Mouse (Mus musculus) layer of hippocampus, postnatal 10 days (tissue): Measurements from ENCODE around the gene Sgpp1. TPM values are rescaled to one million over a fixed set of nuclear protein-coding genes. Genes with fewer than 3 reads are reported as not detected.
A peak's percentile ranks its signal among the peaks of the same experiment; 100 is the strongest.
"Not testable (repeated sequence)": the region's sequence is repeated elsewhere in the genome, so short reads cannot be mapped to it uniquely, and the experiment has no call there.

ENCODE experiments used
- DNase-seq, 2 experiments: peaks; one replicate each; pipeline ENCODE4 v3.0.0; 2021; ENCODE audit warnings: low spot score in 2 of 2
- total RNA-seq, 2 experiments: library from RNA; stranded (reverse); gene quantifications; 2 replicates each; pipeline ENCODE4 v1.2.3; 2021

The Sgpp1 gene
- total RNA-seq, 2 experiments from 2014 or later = 28.5 to 29.6 TPM

DNA sequence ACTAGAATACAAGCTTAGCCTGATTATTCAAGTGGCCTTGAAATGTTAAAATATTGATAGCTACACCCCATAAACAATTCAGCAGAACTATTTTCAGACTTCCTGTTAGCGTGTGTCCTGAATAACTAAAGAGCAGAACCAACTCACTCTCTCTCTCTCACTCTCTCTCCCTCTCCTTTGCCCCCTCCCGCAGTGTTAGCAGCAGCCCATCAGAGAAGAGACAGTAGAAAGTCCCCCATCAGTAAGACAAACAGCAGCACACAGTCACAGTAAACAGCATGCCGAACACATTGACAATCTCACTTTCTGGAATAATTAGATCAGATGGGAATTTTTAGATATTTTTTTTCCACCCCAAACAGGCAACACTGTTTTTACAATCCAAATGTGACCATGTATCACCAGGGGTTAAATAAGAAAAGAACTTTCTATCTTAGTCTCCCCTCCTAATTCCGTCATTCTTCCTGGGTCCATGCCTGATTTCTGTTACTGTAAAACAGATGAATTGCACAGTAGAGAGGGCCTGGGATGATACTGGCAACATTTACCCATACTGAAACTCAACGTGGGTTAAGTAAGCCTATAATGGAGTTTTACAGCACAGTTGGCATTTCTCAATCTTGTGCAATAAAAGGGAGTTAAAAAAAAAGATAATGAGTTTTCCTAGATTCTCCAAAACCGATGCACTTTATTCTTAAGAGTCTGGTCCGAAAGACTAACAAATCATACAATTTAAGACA lies 2.0 kb downstream of the Sgpp1 start:
- no peak for DNase-seq

DNA sequence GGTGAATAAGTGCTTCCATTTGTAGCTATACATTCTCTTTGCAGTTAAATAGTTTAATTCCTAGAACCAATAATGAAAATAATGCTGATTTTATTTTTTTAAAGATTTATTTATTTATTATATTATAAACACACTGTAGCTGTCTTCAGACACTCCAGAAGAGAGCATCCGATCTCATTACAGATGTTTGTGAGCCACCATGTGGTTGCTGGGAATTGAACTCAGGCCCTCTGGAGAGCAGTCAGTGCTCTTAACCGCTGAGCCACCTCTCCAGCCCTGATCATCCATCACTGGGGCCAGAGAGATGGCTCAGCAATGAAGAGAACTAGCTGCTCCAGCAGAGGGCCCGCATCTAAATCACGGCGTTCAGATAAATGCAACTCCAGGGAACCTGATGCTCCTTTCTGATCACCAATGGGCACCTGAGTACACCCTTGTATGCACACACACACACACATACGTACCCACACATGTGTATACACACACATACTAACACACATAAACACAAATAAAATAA lies 3.5 kb downstream of the Sgpp1 start:
- DNase-seq = no peak

DNA sequence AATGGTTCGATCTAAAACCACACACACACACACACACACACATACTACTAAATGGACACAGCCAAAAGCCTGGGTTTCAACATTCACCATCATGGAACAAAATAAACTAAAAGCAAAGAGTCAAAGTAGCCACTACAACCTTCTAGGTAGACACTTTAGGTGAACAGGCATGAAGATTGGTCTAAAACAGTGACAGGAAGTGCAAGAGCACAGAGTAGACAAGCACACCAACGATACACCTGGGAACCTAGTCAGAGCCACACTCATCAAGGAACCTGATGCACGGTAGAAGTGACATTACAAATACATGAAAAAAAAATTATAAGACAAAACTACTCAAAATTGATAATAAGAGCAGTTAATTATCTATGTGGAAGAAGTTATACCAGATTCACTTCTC lies 4.0 kb downstream of the Sgpp1 start:
- no peak for DNase-seq

DNA sequence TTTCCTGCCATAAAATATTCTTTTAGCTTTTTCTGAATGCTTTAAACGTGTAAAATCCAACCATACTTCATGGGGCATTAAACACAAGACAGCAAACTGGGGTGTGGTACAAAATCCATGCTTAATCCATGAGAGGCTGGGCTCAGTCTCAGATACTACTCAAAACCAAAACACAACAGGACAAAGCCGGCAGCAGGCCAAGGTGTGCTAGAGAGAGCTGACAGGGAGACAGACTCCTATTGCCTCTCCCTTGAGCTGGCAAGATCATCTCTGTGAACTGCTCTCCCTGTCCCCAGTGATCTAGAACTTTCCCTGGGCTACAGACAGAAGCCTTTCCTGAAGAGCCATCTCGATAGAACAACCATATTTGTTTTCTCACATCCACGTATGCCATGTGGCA lies 5.1 kb downstream of the Sgpp1 start:
- no peak for DNase-seq

DNA sequence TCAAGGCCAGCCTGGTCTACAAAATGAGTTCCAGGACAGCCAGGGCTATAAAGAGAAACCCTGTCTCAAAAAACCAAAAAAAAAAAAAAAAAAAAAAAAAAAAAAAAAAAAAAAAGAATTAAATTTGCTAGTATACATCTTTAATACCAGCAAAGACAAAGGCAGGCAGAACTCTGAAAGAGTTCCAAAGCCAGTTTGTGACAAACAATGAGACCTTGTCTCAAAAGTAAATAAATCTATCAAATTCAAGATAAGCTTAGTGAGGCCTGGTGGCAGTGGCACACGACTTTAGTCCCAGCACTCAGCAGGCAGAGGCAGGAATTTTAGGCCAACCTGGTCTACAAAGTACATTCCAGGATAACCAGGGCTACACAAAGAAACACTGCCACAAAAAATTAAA lies 5.7 kb downstream of the Sgpp1 start:
- DNase-seq = no peak

DNA sequence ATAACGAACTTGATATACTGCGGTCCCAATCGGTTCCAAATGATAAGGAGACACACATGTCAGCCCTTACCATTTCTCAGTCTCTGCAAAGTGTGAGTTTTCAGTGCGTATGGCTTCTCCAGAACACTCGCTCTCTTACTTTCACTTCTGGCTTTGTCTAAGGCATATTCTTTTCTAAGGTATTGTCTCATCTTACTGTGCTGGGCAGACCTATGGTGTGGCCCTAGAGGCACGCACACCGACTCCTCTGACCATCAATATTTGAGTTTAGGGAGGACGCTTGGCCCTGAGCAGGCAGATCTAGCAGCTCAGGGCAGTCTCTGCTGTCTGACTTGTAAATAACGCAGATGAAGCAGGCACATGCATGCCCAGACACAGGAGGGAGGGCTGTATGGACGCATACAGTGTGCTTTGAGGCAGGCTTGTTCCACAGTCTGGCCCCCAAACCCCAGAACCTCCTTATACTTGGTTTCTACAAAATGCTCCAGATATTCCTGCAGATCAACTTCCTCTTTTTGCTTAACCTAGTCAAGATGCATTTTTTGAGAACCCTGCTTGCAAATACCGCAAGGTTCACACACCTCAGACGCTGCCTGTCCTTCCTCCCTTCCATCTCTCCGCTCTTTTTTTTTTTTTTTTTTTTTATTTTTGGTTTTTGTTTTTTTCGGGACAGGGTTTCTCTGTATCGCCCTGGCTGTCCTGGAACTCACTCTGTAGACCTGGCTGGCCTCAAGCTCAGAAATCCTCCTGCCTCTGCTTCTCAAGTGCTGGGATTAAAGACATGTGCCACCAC lies 8.0 kb downstream of the Sgpp1 start:
- DNase-seq = no peak

DNA sequence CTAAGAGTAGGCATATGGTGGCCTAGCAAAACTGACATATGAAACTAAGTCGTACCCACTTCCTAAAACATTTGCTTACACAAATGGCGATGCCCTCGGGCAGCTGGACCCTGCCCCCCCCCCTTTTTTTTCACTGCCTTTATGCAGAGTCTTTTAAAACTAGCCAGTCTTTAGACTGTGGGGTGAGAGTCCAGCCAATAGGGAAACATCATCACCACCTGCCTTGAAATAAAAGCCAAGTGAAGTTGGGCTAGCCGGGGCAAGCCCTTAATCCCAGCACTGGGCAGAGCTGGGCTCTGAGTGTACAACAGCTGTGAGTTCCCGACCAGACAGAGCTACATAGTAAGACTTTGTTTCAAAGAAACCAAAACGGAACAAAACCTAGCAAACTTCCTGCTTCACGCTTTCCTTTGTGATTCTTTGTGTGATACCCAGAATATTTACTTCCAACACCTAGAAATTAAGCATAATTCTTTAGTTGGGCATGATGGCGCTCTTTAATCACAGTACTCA lies 9.1 kb downstream of the Sgpp1 start:
- DNase-seq = no peak

DNA sequence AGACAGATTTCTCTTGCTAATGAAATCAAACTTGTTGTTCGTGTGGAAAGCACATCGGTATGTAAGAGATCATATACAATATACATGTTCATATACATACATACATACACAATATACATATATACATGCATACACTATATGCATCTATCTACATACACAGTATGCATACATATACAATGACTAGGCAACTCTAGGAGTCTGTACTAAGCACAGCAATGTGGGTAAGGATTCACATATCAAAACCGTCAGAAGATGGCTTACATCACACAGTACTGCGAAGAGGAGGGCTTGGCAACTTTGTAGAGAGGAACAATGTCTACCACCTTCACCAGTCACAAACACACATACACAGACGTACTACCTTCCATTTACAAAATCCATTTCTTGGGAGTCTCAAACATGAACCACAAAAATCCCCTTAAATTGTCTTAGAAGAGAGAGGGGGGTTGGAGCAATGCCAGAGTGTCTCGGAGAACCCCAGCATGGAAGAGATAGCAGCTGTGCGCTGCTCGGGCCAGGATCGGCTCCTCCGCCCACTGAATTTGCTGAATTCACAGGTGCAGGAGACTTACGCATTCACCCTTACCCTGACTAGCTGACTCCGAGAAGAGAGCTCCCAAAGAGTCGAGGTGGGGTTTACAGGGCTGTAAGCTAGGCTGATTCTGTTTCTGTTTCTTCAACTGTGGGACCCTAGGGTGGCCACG lies 10.8 kb downstream of the Sgpp1 start:
- no peak for DNase-seq

DNA sequence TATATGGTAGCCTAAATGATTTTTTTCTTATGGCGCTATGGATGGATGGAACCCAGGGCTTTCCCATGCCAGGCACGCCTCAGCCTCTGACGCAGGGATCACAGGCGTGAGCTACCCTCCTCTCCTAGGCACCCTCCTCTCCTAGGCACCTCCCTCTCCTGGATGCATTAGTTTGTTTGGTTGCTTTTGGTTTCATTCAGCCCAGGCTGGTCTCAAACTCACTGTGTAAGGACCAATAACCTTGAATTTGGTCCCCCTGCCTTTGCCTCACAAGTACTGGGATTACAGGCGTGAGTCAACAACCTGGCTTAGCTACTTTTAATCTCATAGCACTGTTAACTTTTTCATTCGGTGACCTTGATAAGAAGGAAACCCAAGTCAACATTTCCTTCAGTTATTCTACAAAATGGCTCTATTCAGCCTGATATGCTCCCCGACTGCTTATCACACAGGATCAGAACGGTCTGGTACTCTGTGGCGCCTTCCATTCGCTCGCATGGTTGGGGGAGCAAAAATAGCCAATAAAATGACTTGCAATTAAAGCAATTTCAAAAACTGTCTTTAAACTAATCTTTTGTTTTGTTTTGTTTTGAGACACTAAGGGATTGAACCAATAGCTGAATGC lies 11.6 kb downstream of the Sgpp1 start:
- no peak for DNase-seq

DNA sequence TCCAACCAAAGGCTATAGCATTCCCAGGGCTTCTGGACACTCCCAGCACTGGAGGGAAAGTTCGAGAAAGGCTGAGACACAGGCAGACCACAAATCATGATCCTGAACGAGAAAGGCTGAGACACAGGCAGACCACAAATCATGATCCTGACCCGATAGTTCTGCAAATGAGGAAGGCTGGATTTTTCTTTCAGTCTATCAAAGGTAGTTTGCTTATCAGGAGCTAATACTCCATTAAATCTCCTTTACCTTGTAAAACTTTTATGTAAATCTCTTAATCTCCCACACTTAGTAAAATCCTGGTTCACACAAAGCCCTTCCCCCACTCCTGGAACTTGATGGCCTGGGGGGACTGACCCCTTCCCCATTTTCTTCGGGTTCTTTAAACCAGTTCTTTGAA lies 13.6 kb downstream of the Sgpp1 start:
- DNase-seq = no peak

DNA sequence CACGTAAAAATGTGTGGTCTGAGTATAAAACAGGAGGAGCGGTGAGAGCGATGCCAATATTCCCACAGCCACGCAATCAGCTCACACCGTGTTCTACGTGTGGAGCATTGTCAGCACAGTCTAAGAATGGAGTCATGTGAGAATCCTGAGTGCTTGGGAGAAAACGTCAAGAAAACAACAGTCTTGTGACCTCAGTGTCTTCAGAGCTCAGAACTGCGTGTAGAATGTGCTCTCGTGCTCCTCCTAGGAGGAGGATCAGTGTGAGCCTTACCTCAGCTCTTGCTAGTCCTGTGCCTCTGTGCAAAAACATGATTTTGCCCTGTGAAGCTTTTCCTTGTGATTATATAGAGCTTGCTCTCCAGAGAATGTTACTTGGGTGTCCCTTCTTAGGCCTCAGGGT lies 14.5 kb downstream of the Sgpp1 start:
- no peak for DNase-seq

DNA sequence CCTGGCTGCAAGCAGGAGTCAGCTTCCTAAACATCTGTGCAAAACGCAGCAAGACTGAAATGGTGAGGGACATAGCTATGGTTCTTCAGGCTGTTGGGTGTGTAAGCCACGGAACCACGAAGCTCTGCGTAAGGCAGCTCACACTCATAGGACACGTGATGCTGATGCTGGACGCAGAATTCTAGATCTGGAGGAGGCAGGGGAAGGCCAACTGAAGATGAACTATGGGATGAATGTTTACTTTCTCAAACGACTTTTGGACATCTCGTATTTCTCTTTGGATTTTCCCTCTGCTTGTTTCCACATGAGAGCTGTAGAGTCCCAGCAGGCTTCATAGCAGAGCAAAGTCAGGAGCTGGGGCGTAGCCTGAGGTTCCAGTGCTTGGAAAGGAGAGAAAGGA lies 21.9 kb downstream of the Sgpp1 start:
- DNase-seq = no peak

DNA sequence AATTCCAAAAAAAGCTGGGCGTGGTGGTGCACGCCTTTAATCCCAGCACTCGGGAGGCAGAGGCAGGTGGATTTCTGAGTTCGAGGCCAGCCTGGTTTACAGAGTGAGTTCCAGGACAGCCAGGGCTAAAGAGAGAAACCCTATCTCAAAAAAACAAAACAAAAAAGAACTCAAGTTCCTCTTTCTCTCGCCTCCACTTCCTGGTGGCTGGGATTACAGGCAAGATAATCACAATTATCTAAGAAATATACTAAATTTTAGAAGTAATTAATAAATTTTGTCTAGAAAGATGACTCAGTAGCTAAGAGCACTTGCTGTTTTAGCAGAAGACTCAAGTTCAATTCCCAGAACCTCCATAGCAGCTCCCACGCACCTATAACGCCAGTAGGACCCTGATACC lies 22.6 kb downstream of the Sgpp1 start:
- not testable (repeated sequence) for DNase-seq

DNA sequence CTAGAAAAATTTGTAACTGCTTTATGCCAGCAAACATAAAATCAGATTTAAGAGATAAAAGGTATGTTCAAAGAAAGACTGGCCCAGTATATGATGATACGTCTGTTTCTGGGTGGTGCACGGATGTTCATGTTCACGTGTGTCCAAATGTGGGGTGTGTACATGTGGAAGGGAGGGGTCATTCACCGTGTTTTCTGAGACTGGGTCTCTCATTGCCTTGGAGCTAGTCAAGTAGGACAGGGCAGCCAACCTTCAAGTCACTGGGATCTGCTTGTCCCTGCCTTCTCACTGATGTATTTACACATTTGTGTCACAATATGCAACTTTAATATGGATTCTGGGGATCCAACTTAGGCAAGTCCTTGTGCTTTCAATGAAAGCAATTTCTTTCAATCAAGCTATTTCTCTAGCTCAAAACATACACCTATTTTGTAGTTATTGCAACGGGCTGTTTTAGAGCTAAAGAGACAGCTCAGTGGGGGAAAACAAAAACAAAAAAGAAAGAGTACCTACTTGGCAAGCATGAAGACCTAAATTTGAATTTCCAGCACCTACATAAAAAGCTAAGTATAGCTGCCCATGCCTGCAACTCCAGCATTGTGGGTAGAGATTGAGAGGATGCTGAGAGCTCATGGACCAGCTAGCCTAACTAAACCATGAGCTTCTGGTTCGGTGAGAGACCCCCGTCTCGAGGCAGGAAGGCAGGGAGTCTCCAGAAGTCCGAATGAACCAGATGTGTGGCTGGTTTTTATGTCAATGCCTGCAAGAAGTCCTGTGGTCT lies 24.7 kb downstream of the Sgpp1 start:
- DNase-seq = no peak

DNA sequence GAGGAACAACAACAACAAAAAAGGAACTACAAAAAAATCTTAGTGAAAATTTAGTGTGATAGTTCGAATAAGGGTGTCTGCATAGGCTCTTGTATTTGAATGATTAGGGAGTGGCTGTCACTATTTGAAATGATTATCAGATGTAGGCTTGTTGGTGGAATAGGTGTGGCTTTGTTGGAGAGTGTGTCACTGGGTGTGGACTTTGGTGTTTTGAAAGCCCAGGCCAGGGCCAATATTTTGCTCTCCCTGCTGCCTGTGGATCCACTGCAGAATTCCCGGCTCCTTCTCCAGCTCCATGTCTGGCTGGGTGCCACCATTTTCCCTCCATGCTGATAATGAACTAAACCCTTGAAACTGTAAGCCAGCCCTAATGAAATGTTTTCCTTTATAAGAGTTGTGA lies 26.0 kb downstream of the Sgpp1 start:
- no peak for DNase-seq

DNA sequence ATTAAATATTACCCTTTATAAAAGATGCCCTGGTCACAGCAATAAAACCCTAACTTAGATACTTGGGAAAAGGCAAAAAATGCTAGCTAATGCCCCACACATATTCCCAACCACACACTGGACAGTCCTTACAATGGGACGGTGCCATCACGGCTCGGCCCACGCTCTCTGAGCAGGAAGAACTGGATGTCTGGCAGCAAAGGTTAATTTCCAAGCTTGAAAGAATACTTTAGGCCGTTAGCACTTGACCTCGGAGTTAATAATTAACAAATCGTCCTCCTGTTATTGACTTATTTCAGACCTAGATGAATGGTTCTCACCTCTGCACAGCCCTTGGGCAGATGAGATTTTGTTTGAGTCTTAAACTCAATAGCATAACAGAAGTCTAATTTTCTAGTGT lies 28.9 kb downstream of the Sgpp1 start:
- DNase-seq = no peak

DNA sequence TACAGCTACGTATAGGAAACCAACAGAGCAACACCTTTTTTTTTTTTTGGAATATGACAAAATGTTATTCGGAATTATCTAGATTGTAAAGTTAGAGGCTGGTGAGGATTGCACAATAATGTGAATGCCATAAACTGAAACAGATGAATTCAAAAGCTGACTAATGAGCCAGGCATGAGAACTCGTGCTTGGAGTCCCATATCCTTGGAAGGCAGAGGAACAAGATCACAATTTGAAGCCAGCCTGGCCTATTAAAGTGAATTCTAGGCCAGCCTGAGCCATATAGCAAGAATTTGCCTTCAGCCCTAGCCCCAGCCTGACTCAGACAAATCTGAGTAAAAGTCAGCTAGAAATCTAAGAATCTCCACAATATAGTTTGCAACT lies 32.8 kb downstream of the Sgpp1 start:
- no peak for DNase-seq

DNA sequence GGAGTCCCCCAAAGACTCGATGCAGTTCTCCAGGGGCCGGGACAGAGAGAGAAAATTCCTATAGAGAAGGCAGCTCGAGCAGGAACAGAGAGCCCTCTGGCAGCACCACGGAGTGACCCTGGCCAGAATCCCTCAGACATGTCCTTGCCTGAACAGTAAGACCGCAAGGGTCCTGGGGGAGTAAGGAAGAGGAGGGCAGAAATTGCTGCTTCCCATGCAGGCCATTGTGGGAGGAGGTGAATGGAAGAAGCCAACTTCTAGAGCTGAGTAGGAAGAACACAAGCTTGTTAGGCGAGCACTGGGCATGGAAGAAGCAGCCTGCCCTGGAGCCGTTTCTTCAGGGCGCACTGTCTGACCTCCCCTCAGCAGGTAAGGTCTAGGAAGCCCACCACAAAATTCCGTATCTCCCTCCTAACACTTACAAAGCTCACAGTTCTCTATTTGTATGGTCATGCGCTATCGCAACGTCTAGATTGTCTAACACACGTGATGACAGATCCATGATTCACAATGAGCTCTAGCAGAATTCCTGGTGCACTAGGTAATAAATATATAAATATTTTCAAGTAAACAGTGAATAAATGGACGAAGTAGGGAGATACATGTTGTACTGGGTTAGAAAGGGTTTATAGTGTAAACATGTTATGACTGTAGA lies 33.3 kb downstream of the Sgpp1 start:
- DNase-seq = no peak

DNA sequence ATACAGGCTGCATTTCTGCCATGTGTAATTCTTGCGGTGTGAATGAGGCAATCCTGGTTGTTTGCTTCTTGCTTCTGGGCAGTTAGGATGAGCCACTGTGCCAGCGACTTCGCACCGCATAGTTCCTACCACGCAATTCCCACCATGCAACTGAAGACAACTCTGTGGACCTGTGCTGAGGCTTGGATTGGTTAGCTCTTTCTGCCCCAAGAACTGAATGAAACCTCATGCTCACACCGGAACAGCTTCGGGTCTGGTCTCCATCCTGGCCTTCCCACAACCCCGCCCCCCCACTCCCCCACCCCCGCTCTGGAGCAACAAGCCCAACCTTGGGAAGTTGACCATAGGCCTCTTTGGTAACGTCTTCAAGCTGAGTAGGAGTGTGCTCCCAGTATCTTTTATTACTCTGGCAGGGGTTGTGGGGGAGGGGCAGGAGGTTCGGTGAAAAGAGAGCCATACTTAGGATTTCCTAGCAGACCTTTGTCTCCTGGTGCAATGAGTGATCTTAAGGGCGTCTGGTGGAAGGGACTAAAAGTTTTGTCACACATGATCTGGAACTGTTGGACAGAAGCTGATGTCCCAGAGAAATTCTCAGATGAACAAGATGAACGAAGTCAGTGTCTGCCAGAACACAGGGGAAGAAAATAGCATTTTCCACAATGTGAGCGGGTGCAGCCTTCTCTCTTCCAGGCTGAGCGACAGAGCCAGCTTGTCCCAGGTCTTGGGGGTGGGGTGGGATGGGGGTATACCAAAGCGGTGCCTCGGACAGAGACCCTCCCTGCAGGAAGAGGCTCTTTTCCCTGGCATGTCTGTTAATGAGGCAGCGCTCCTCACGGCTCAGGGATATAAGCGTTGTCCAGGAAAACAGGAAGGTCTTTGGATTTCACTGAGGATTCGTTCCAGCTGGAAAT lies 34.1 kb downstream of the Sgpp1 start:
- peak; percentile 14 to 26 for DNase-seq
